ENCODE assay signal across 10 mouse cellular contexts in the genomic region with DNA sequence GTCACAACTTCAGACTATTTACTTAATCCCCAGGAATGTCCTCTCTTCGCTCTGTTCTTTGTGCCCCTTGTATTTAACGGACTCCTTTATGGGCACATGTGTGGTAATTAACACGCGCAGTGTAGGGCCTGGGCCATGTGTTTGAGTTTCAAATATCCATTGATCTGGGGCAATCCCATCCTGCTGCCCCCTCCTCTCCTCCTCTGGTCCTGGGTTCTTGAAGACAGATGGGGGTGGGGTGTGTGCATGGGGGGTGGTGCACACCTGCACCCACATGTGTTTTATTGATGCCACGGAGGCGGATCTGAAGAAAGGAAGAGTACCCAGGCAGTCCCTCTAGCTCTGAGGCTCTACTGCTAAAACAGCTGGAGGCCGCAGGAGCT.
DNase-seq lines count a peak whose midpoint lies in the region; ATAC-seq and TF ChIP-seq lines count a peak whose summit lies in the region.
"Had no signal": no experiment of that assay in that cellular context is flagged by ENCODE, and none has a peak within 500 bp of the region (broad histone marks: within the 10 kb centered on the region; RNA-seq: fewer than 3 reads in every experiment).

No protein-coding gene starts in this region.

- no peaks in the 10 kb centered on the region for H3K4me1 ChIP-seq in kidney, postnatal 0 days (replicated peaks; ENCODE audit: insufficient read depth, low read length)
- H3K4me1 ChIP-seq in embryonic facial prominence, embryonic 14.5 days (ENCODE audit: control insufficient read depth, insufficient read depth, low read length): 0 out of 2 replicates have a peak, but pooled peaks cover 10% of the 10 kb centered on the region
- no peaks in the 10 kb centered on the region for H3K4me1 ChIP-seq in hindbrain, embryonic 16.5 days (ENCODE audit: control insufficient read depth, insufficient read depth, low read depth, low read length)
- no peaks in the 10 kb centered on the region for H3K4me1 ChIP-seq in midbrain, postnatal 0 days (ENCODE audit: insufficient read depth, low read length)

- WGBS in kidney, postnatal 0 days: 26% methylated on average over 7 of the region's 7 CpGs
- WGBS in embryonic facial prominence, embryonic 14.5 days: 30% methylated on average over 7 of the region's 7 CpGs
- WGBS in hindbrain, embryonic 16.5 days: 50% methylated on average over 7 of the region's 7 CpGs
- WGBS in midbrain, postnatal 0 days: 47% methylated on average over 7 of the region's 7 CpGs

- DNase-seq in kidney, postnatal 0 days (ENCODE audit: low spot score): no peak
- DNase-seq in kidney, postnatal 25 days: no peak
- no peak for DNase-seq in embryonic facial prominence, embryonic 14.5 days (ENCODE audit: low spot score)
- DNase-seq in midbrain, postnatal 0 days (ENCODE audit: low spot score): no peak
- no peak for DNase-seq in gastrocnemius, adult 8-10 months (ENCODE audit: low spot score in 2 of 2)
- no peak for DNase-seq in cerebellum, postnatal 10 days
- DNase-seq: liver, postnatal 0 days had no signal

- no peak for TF ChIP-seq CTCF in kidney, postnatal 0 days (IDR thresholded peaks at IDR 0.05; ENCODE audit: low read depth)
- TF ChIP-seq CTCF in midbrain, postnatal 0 days (IDR thresholded peaks at IDR 0.05): no peak

- H3K27ac ChIP-seq in kidney, postnatal 0 days: no peak overlapping the region
- H3K27ac ChIP-seq in embryonic facial prominence, embryonic 14.5 days (replicated peaks; ENCODE audit: low read depth, low read length): no peak overlapping the region; the same call in 1 of the 2 replicates
- H3K27ac ChIP-seq in hindbrain, embryonic 16.5 days (ENCODE audit: low read depth, low read length): peak overlapping the region; percentile 27; the same call in 1 of the 2 replicates
- H3K27ac ChIP-seq in midbrain, postnatal 0 days (ENCODE audit: low read depth, low read length): peak overlapping the region; percentile 21

- no peaks in the 10 kb centered on the region for H3K36me3 ChIP-seq in kidney, postnatal 0 days (ENCODE audit: insufficient read depth, low read length)
- no peaks in the 10 kb centered on the region for H3K36me3 ChIP-seq in embryonic facial prominence, embryonic 14.5 days (ENCODE audit: control insufficient read depth, insufficient read depth, low read length)
- H3K36me3 ChIP-seq in hindbrain, embryonic 16.5 days (ENCODE audit: control insufficient read depth, insufficient read depth, low read length): no peaks in the 10 kb centered on the region
- H3K36me3 ChIP-seq in midbrain, postnatal 0 days (ENCODE audit: insufficient read depth, low read length): no peaks in the 10 kb centered on the region

- no peaks in the 10 kb centered on the region for H3K27me3 ChIP-seq in kidney, postnatal 0 days (ENCODE audit: insufficient read depth, low read length)
- H3K27me3 ChIP-seq in embryonic facial prominence, embryonic 14.5 days (replicated peaks; ENCODE audit: control insufficient read depth, insufficient read depth, low read length): no peaks in the 10 kb centered on the region
- no peaks in the 10 kb centered on the region for H3K27me3 ChIP-seq in hindbrain, embryonic 16.5 days (replicated peaks; ENCODE audit: control insufficient read depth, insufficient read depth, low read length)
- H3K27me3 ChIP-seq in midbrain, postnatal 0 days (ENCODE audit: insufficient read depth, low read length): no peaks in the 10 kb centered on the region
- H3K27me3 ChIP-seq: CH12.LX had no signal

- H3K9me3 ChIP-seq in kidney, postnatal 0 days (replicated peaks; ENCODE audit: low read length): no peaks in the 10 kb centered on the region
- H3K9me3 ChIP-seq in embryonic facial prominence, embryonic 14.5 days (ENCODE audit: control insufficient read depth, low read length): no peaks in the 10 kb centered on the region
- no peaks in the 10 kb centered on the region for H3K9me3 ChIP-seq in hindbrain, embryonic 16.5 days (ENCODE audit: control insufficient read depth, low read length)
- H3K9me3 ChIP-seq in midbrain, postnatal 0 days (ENCODE audit: low read length): no peaks in the 10 kb centered on the region

- 0 out of 2 replicates have a peak, but pooled peaks have one; percentile 43 for ATAC-seq in kidney, postnatal 0 days (replicated peaks; ENCODE audit: low FRiP score, low read depth)
- peak; percentile 62; the same call in 1 of the 2 replicates for ATAC-seq in embryonic facial prominence, embryonic 14.5 days (ENCODE audit: low read depth)
- ATAC-seq in hindbrain, embryonic 16.5 days: peak; percentile 64
- ATAC-seq in midbrain, postnatal 0 days (ENCODE audit: low FRiP score): no peak
- no peak for ATAC-seq in granulocyte monocyte progenitor cell, adult 5-6 weeks (replicated peaks; ENCODE audit: poor library complexity, severe bottlenecking)
- ATAC-seq: liver, postnatal 0 days had no signal

- no peak overlapping the region for H3K4me3 ChIP-seq in kidney, postnatal 0 days (replicated peaks; ENCODE audit: low read depth, low read length)
- no peak overlapping the region for H3K4me3 ChIP-seq in embryonic facial prominence, embryonic 14.5 days (ENCODE audit: low read depth, low read length)
- H3K4me3 ChIP-seq in hindbrain, embryonic 16.5 days (ENCODE audit: low read length): no peak overlapping the region
- no peak overlapping the region for H3K4me3 ChIP-seq in midbrain, postnatal 0 days (ENCODE audit: low read depth, low read length)

- no peak overlapping the region for H3K4me2 ChIP-seq in kidney, postnatal 0 days (ENCODE audit: low read length)
- no peak overlapping the region for H3K4me2 ChIP-seq in embryonic facial prominence, embryonic 14.5 days (ENCODE audit: low read depth, low read length)
- H3K4me2 ChIP-seq in hindbrain, embryonic 16.5 days (ENCODE audit: low read length): no peak overlapping the region
- H3K4me2 ChIP-seq in midbrain, postnatal 0 days (ENCODE audit: low read depth, low read length, poor library complexity, severe bottlenecking): no peak overlapping the region

- no peak overlapping the region for H3K9ac ChIP-seq in kidney, postnatal 0 days (ENCODE audit: low read depth, low read length)
- H3K9ac ChIP-seq in embryonic facial prominence, embryonic 14.5 days (ENCODE audit: low read depth, low read length): no peak overlapping the region
- H3K9ac ChIP-seq in hindbrain, embryonic 16.5 days (ENCODE audit: low read depth, low read length): no peak overlapping the region
- H3K9ac ChIP-seq in midbrain, postnatal 0 days (replicated peaks; ENCODE audit: low read length, poor library complexity, severe bottlenecking): no peak overlapping the region
- H3K9ac ChIP-seq: liver, postnatal 0 days had no signal

Comparison
In these comparisons a context has a peak if more than half of its experiments do, and no peak if none do; other contexts are left out.
1. ATAC-seq: peak in kidney, postnatal 0 days (single experiment), embryonic facial prominence, embryonic 14.5 days (single experiment) and hindbrain, embryonic 16.5 days (single experiment); none in midbrain, postnatal 0 days (single experiment) and granulocyte monocyte progenitor cell, adult 5-6 weeks (single experiment).
2. H3K27ac ChIP-seq: peak in hindbrain, embryonic 16.5 days (single experiment) and midbrain, postnatal 0 days (single experiment); none in kidney, postnatal 0 days (single experiment) and embryonic facial prominence, embryonic 14.5 days (single experiment).